Mouse (Mus musculus): ENCODE measurements around the gene Plac9a.

- TF ChIP-seq CTCF (IDR thresholded peaks at IDR 0.05; ENCODE audit: low read depth, low read length) (no peak), POLR2A (IDR thresholded peaks at IDR 0.05; ENCODE audit: extremely low read depth, insufficient read depth, low read length) (no peak)
Measured at GRCm38 (mm10) chr14:25845832-25846383, 57.0 kb downstream of the Plac9a start.
